Mouse (Mus musculus) c-Kit-positive CD71-positive TER-119-positive erythroid progenitor cells, embryonic 14.5 days (primary cell): Measurements from ENCODE around the gene Gm12166.
A peak's percentile ranks its signal among the peaks of the same experiment; 100 is the strongest.
"Not testable (repeated sequence)": the region's sequence is repeated elsewhere in the genome, so short reads cannot be mapped to it uniquely, and the experiment has no call there.

Experiments used
- DNase-seq: peaks from one replicate; pipeline ENCODE4 v3.0.0-alpha.2; 2013; ENCODE audit warnings: low spot score

Gm12166 gene

GRCm38 (mm10) chr11:46054911-46055895, 3.1 kb upstream of the Gm12166 start:
- no peak for DNase-seq

GRCm38 (mm10) chr11:46054311-46054710, 2.2 kb upstream of the Gm12166 start:
- DNase-seq: no peak

DNA sequence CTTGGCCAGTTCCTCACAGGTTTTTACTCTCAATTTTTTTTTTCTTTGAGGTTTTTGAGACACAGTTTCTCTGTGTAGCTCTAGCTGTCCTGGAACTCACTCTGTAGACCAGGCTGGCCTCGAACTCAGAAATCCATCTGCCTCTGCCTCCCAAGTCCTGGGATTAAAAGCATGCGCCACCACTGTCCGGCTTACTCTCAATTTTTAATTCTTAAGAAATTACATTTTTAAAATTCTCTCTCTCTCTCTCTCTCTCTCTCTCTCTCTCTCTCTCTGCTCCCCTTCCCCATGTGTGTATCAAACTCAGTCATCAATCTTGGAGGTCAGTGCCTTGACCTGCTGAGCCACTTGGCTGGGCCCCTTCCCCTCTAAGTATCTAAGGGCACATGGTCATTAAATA, 1.3 kb upstream of the Gm12166 start:
- not testable (repeated sequence) for DNase-seq

- no peak for DNase-seq
Measured at GRCm38 (mm10) chr11:46047264-46047663, 4.9 kb downstream of the Gm12166 start.

- DNase-seq: no peak
Measured at GRCm38 (mm10) chr11:46044781-46045180, 7.3 kb downstream of the Gm12166 start.

DNA sequence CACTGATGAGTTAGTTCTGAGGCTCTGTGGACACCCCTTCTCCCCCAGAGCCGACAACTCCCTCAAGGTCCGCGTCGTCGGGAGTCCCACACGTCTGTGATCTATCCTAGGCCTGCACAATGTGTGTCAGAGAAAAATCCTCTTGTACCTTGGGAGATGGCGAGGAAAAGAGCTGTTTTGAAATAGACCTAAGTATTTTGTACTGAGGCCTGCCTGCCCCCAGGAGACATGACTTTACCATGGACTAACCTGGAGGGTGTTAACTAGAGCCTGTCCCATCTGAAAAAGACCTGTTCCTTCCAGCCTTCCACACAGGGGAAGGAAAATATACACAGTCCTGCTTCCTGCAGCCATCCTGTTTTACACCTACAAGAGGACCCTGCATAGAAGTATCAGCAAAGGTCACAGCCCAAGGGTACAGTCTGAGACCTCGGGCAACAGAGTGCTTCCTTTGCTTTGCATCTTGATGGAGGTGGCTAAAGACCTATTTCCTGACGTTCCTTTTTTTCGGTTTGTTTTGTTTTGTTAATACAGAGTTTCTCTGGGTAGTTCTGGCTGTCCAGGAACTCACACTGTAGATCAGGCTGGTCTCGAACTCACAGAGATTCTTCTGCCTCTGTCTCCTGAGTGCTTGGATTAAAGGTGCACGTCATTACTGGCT, 10.4 kb downstream of the Gm12166 start:
- DNase-seq: no peak

GRCm38 (mm10) chr11:46040841-46041556, 11.1 kb downstream of the Gm12166 start:
- DNase-seq: no peak

- no peak for DNase-seq
Measured at GRCm38 (mm10) chr11:46039335-46039734, 12.8 kb downstream of the Gm12166 start.

- no peak for DNase-seq
Measured at GRCm38 (mm10) chr11:46038901-46039300, 13.2 kb downstream of the Gm12166 start.

DNA sequence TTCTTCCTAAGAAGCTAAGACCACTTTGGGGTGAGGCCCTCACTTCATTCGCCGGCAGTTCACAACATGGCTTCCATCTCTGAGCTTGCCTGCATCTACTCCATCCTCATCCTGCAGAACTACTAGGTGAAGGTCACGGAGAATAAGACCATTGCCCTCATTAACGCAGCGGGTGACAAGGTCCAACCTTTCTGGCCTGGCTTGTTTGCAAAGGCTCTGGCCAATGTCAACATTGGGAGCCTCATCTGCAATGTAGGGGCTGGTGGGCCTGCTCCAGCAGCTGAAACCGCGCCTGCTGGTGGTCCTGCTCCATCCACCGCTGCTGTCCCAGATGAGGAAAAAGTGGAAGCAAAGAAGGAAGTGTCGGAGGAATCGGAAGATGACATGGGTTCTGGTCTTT, 15.7 kb downstream of the Gm12166 start:
- no peak for DNase-seq

- no peak for DNase-seq
Measured at GRCm38 (mm10) chr11:46032956-46033355, 19.2 kb downstream of the Gm12166 start.

DNA sequence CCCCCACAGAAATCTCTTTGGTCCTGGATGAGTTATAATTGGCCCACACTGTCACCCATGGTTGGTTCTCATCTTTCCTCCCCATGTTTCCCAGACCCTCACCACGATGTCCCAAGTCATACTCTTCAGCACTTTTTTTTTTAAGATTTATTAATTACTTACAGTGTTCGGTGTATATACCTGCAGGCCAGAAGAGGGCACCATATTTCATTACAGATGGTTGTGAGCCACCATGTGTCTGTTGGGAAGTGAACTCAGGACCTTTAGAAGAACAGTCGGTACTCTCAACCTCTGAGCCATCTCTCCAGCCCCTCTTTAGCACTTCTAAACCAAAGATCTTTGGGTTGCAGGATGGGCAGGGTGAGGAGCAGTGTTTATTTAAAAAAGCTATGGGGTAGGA, 20.7 kb downstream of the Gm12166 start:
- peak; percentile 4 for DNase-seq

- DNase-seq: no peak
Measured at GRCm38 (mm10) chr11:46030026-46030425, 22.1 kb downstream of the Gm12166 start.

GRCm38 (mm10) chr11:46029485-46029884, 22.6 kb downstream of the Gm12166 start:
- DNase-seq: no peak

GRCm38 (mm10) chr11:46027952-46028814, 23.9 kb downstream of the Gm12166 start:
- no peak for DNase-seq

GRCm38 (mm10) chr11:46025962-46026392, 26.1 kb downstream of the Gm12166 start:
- no peak for DNase-seq

DNA sequence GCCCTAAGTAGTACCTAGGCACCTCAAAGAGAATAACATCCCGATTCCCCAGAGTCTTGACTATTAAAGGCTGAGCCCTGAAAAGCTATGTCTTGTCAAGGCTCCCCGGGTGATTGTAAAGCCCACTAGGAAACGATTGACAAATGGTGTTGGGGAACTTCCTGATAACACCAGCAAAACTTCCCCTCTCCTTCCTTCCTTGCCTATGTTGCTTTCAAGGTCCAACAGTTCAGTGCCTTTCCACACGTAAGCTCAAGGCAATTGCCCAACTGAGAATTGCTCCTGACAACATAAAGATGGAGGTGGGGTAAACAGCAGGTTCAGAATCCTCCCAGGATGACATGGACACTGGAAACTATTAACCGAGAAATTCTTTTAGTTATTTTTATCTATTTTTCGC, 29.1 kb downstream of the Gm12166 start:
- no peak for DNase-seq

DNA sequence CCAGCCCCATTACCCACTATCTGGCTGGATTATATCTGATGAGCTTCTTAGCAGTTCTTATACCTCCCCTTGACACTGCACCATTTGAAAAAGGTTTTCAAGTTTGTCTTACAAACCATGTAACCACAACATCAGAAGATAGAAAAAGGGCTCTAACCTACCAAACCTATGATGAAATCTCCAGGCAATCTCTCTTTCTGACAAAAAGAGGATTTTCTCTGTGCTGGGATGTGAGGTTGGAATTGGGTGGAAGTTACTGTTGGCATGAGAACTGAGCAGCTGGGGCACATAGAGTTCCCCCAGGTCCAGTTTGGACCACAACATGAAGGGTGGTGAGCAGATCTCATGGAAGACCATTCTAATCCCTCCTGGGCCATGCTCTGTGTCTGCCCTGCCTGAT, 30.3 kb downstream of the Gm12166 start:
- DNase-seq: no peak

GRCm38 (mm10) chr11:46020246-46020645, 31.9 kb downstream of the Gm12166 start:
- no peak for DNase-seq

GRCm38 (mm10) chr11:46016061-46016460, 36.1 kb downstream of the Gm12166 start:
- DNase-seq: peak; percentile 37
